Comparison of ENCODE assay signal across 23 mouse cellular contexts in the genomic region with DNA sequence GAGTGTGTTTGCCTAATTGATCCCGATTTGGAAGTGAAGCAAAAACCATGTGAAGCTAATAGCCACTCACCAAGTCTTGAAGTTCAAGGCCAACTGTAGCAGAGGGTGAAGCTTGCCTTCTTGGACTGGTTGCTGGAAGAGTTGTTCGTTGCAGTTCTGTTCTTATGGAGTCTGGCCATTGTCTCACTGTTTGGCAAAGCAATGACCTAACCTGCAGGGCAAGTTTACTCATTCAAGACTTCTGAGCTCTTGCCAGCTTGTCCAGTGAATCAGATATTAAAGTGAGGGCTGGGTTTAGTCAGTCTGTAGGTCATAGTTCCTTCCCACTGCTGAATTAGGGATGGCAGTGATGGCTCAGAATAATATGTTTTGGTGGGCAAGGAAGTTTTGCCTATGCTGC. TPM values are rescaled to one million over a fixed set of nuclear protein-coding genes. Genes with fewer than 3 reads are reported as not detected.
A peak's percentile ranks its signal among the peaks of the same experiment; 100 is the strongest.
DNase-seq lines count a peak whose midpoint lies in the region; ATAC-seq and TF ChIP-seq lines count a peak whose summit lies in the region.
"Had no signal": no experiment of that assay in that cellular context is flagged by ENCODE, and none has a peak within 500 bp of the region (broad histone marks: within the 10 kb centered on the region; RNA-seq: fewer than 3 reads in every experiment).

No protein-coding gene starts in this region.

- no peak for TF ChIP-seq CTCF in kidney, adult 2 months (conservative IDR thresholded peaks at IDR 0.05; ENCODE audit: insufficient read depth, insufficient read length, low read depth, low read length)
- TF ChIP-seq CTCF in Patski (IDR thresholded peaks at IDR 0.05) = no peak

- no peak overlapping the region for H3K4me3 ChIP-seq in kidney, adult 2 months (ENCODE audit: insufficient read depth, low read depth, low read length)
- H3K4me3 ChIP-seq in kidney, embryonic 15.5 days (replicated peaks) = no peak overlapping the region
- no peak overlapping the region for H3K4me3 ChIP-seq in stomach, embryonic 16.5 days (replicated peaks; ENCODE audit: low read length)
- H3K4me3 ChIP-seq: heart, embryonic 12.5 days; hindbrain, embryonic 10.5 days; hindbrain, embryonic 15.5 days had no signal

- no peak overlapping the region for H3K4me2 ChIP-seq in kidney, embryonic 15.5 days
- no peak overlapping the region for H3K4me2 ChIP-seq in stomach, embryonic 16.5 days (ENCODE audit: low read depth, low read length)
- H3K4me2 ChIP-seq: heart, embryonic 12.5 days; hindbrain, embryonic 15.5 days; lung, embryonic 14.5 days had no signal

- H3K27me3 ChIP-seq in kidney, adult 2 months (replicated peaks; ENCODE audit: control insufficient read depth, insufficient read depth, low read length) = no peaks in the 10 kb centered on the region
- H3K27me3 ChIP-seq in kidney, embryonic 15.5 days = no peaks in the 10 kb centered on the region
- H3K27me3 ChIP-seq in Patski = no peaks in the 10 kb centered on the region
- H3K27me3 ChIP-seq in stomach, embryonic 16.5 days (ENCODE audit: control insufficient read depth, insufficient read depth, low read length) = no peaks in the 10 kb centered on the region
- H3K27me3 ChIP-seq: heart, embryonic 12.5 days; hindbrain, embryonic 15.5 days had no signal

- H3K27ac ChIP-seq in kidney, adult 2 months (ENCODE audit: insufficient read depth, low read depth, low read length) = no peak overlapping the region
- H3K27ac ChIP-seq in kidney, embryonic 15.5 days = no peak overlapping the region
- no peak overlapping the region for H3K27ac ChIP-seq in stomach, embryonic 16.5 days (ENCODE audit: low read length)
- H3K27ac ChIP-seq: hindbrain, embryonic 10.5 days; hindbrain, embryonic 15.5 days; liver, embryonic 14.5 days had no signal

- no peak for ATAC-seq in kidney, embryonic 15.5 days (replicated peaks; ENCODE audit: low FRiP score)
- ATAC-seq in Patski = peak; percentile 31
- peak; percentile 47; the same call in 1 of the 2 replicates for ATAC-seq in stomach, embryonic 16.5 days (ENCODE audit: insufficient read depth, low FRiP score)
- ATAC-seq: forebrain, embryonic 14.5 days; inflammation-experienced regulatory T-cells, adult 6 months had no signal

- H3K36me3 ChIP-seq in kidney, adult 2 months (ENCODE audit: control insufficient read depth, insufficient read depth, low read length) = no peaks in the 10 kb centered on the region
- no peaks in the 10 kb centered on the region for H3K36me3 ChIP-seq in kidney, embryonic 15.5 days
- no peaks in the 10 kb centered on the region for H3K36me3 ChIP-seq in stomach, embryonic 16.5 days (ENCODE audit: control insufficient read depth, insufficient read depth, low read length)
- H3K36me3 ChIP-seq: heart, embryonic 12.5 days; hindbrain, embryonic 10.5 days; hindbrain, embryonic 15.5 days had no signal

- in situ Hi-C loops in Patski (cut with MboI; ENCODE audit: low pct_unique_long_range_greater_than_20kb) = no loop called here

- CTCF ChIA-PET in Patski (lab: Charles Lee) = no interaction called here

- no peaks in the 10 kb centered on the region for H3K9me3 ChIP-seq in kidney, embryonic 15.5 days (replicated peaks)
- H3K9me3 ChIP-seq in stomach, embryonic 16.5 days (replicated peaks; ENCODE audit: control insufficient read depth, low read length) = no peaks in the 10 kb centered on the region
- H3K9me3 ChIP-seq: heart, embryonic 12.5 days; hindbrain, embryonic 10.5 days; hindbrain, embryonic 15.5 days had no signal

- WGBS in kidney, adult 2 months = 50% methylated on average over 2 of the region's 2 CpGs
- 82% methylated on average over 2 of the region's 2 CpGs for WGBS in kidney, embryonic 15.5 days
- WGBS in stomach, embryonic 16.5 days = 53% methylated on average over 2 of the region's 2 CpGs

- H3K9ac ChIP-seq in kidney, embryonic 15.5 days = no peak overlapping the region
- no peak overlapping the region for H3K9ac ChIP-seq in stomach, embryonic 16.5 days (ENCODE audit: low read length)
- H3K9ac ChIP-seq: heart, embryonic 12.5 days; hindbrain, embryonic 15.5 days; liver, embryonic 14.5 days; lung, embryonic 14.5 days had no signal

- DNase-seq in kidney, adult 2 months = peak; percentile 43
- DNase-seq in lung, postnatal 36 days = peak; percentile 42
- DNase-seq in lung, postnatal 10 days = no peak
- DNase-seq in Patski (ENCODE audit: low read depth, low spot score) = no peak
- no peak for DNase-seq in heart, postnatal 4 days
- DNase-seq in heart, adult 18-20 months = no peak
- DNase-seq: cerebellum, adult 8-10 months; cerebellum, postnatal 25 days; gastrocnemius, postnatal 14 days; kidney, adult 11 months; layer of hippocampus, postnatal 36 days; left cerebral cortex, postnatal 4 days; lung, embryonic 14.5 days; midbrain, embryonic 14.5 days; thymus, postnatal 36 days had no signal

- TF ChIP-seq POLR2A in kidney, adult 2 months (IDR thresholded peaks at IDR 0.05; ENCODE audit: low read depth, low read length) = no peak

- H3K4me1 ChIP-seq in kidney, adult 2 months (ENCODE audit: control insufficient read depth, insufficient read depth, low read length) = no peaks in the 10 kb centered on the region
- 0 out of 2 replicates have a peak, but pooled peaks cover 3% of the 10 kb centered on the region for H3K4me1 ChIP-seq in kidney, embryonic 15.5 days
- H3K4me1 ChIP-seq in stomach, embryonic 16.5 days (ENCODE audit: control insufficient read depth, insufficient read depth, low read length) = no peaks in the 10 kb centered on the region
- H3K4me1 ChIP-seq: heart, embryonic 12.5 days; hindbrain, embryonic 10.5 days; hindbrain, embryonic 15.5 days had no signal

- POLR2A ChIA-PET in Patski (lab: Charles Lee) = no interaction called here

RNA-seq across cellular contexts. Expression of a gene that starts 7.0 kb away (rescaled TPM):
- polyA plus RNA-seq in kidney, adult 2 months (2012; rRNA removed) = 8.8 and 11.8 TPM in 2 replicates
- 23.6 and 25.1 TPM in 2 replicates for polyA plus RNA-seq in kidney, embryonic 15.5 days (2015; fragmentation: Nextera tagmentation; extraction: Ambion mirVana)
- polyA plus RNA-seq in Patski (2021) = 94.1 TPM
- 22.4 and 25.7 TPM in 2 replicates for polyA plus RNA-seq in stomach, embryonic 16.5 days (2015; fragmentation: Nextera tagmentation; extraction: Ambion mirVana)
- 10 to 100 TPM; 34.4 to 35.9 TPM for total RNA-seq in heart, postnatal 4 days (2021)
- 10 to 100 TPM; 29.5 to 37.7 TPM for total RNA-seq in heart, adult 18-20 months (2021)

Comparison
In these comparisons a context has a peak if more than half of its experiments do, and no peak if none do; other contexts are left out.
1. DNase-seq: peak in kidney, adult 2 months (single experiment) and lung, postnatal 36 days (single experiment); none in lung, postnatal 10 days (single experiment), Patski (single experiment), heart, postnatal 4 days (single experiment) and heart, adult 18-20 months (0 of 2).